Mouse (Mus musculus): Measurements from ENCODE around the gene Gm35315. TPM values are rescaled to one million over a fixed set of nuclear protein-coding genes. Genes with fewer than 3 reads are reported as not detected.
"Not testable (repeated sequence)": the region's sequence is repeated elsewhere in the genome, so short reads cannot be mapped to it uniquely, and the experiment has no call there.

The Gm35315 gene
- polyA plus RNA-seq (2012; rRNA removed) = 0.05 and 0.08 TPM in 2 replicates

- Histone ChIP-seq H3K4me3 (replicated peaks; ENCODE audit: extremely low read depth, low read depth, low read length) (peak within 1 kb of the TSS; percentile 59), H3K4me1 (ENCODE audit: control insufficient read depth, insufficient read depth, low read length) (0 out of 2 replicates have a peak, but pooled peaks cover 2% of the 10 kb centered on the region)
- WGBS = 2% methylated on average over 25 of the region's 25 CpGs
- no peak for TF ChIP-seq CTCF (IDR thresholded peaks at IDR 0.05; ENCODE audit: insufficient read depth, low read length)
- peak; percentile 70; the same call in 1 of the 2 replicates for TF ChIP-seq POLR2A (IDR thresholded peaks at IDR 0.05; ENCODE audit: borderline replicate concordance, extremely low read depth, low read depth, low read length)
- peak; percentile 84 for DNase-seq
Observed at GRCm38 (mm10) chr5:110094030-110094846, at the start of gene Gm35315. TSS of gene Gm35315 (minus strand) at chr5:110094420.

GRCm38 (mm10) chr5:110143007-110143406 is 48.8 kb upstream of the Gm35315 start:
- WGBS = 84% methylated on average over 5 of the region's 5 CpGs
- Histone ChIP-seq H3K4me3 (replicated peaks; ENCODE audit: extremely low read depth, low read depth, low read length) (no peak overlapping the region), H3K4me1 (ENCODE audit: control insufficient read depth, insufficient read depth, low read length) (peaks cover 3% of the 10 kb centered on the region; the same call in 1 of the 2 replicates)
- no peak for DNase-seq
- TF ChIP-seq POLR2A (IDR thresholded peaks at IDR 0.05; ENCODE audit: borderline replicate concordance, extremely low read depth, low read depth, low read length) (no peak), CTCF (IDR thresholded peaks at IDR 0.05; ENCODE audit: insufficient read depth, low read length) (peak; percentile 42)

GRCm38 (mm10) chr5:110142309-110142708 is 48.1 kb upstream of the Gm35315 start:
- 59% methylated on average over 2 of the region's 2 CpGs for WGBS
- Histone ChIP-seq H3K4me1 (ENCODE audit: control insufficient read depth, insufficient read depth, low read length) (peaks cover 3% of the 10 kb centered on the region; the same call in 1 of the 2 replicates), H3K4me3 (replicated peaks; ENCODE audit: extremely low read depth, low read depth, low read length) (no peak overlapping the region)
- DNase-seq = no peak
- no peak for TF ChIP-seq CTCF (IDR thresholded peaks at IDR 0.05; ENCODE audit: insufficient read depth, low read length)
- no peak for TF ChIP-seq POLR2A (IDR thresholded peaks at IDR 0.05; ENCODE audit: borderline replicate concordance, extremely low read depth, low read depth, low read length)

- WGBS = 89% methylated on average over 7 of the region's 7 CpGs
- Histone ChIP-seq H3K4me1 (ENCODE audit: control insufficient read depth, insufficient read depth, low read length) (peaks cover 3% of the 10 kb centered on the region; the same call in 1 of the 2 replicates), H3K4me3 (replicated peaks; ENCODE audit: extremely low read depth, low read depth, low read length) (no peak overlapping the region)
- DNase-seq = no peak
- TF ChIP-seq POLR2A (IDR thresholded peaks at IDR 0.05; ENCODE audit: borderline replicate concordance, extremely low read depth, low read depth, low read length) (no peak), CTCF (IDR thresholded peaks at IDR 0.05; ENCODE audit: insufficient read depth, low read length) (no peak)
Observed at GRCm38 (mm10) chr5:110140424-110140823, 46.2 kb upstream of the Gm35315 start.

- peaks cover 3% of the 10 kb centered on the region; the same call in 1 of the 2 replicates for H3K4me1 ChIP-seq (ENCODE audit: control insufficient read depth, insufficient read depth, low read length)
- DNase-seq = no peak
- 90% methylated on average over 3 of the region's 3 CpGs for WGBS
- no peak for TF ChIP-seq POLR2A (IDR thresholded peaks at IDR 0.05; ENCODE audit: borderline replicate concordance, extremely low read depth, low read depth, low read length)
- no peak for TF ChIP-seq CTCF (IDR thresholded peaks at IDR 0.05; ENCODE audit: insufficient read depth, low read length)
- H3K4me3 ChIP-seq (replicated peaks; ENCODE audit: extremely low read depth, low read depth, low read length) = no peak overlapping the region
Observed at GRCm38 (mm10) chr5:110139325-110139724, 45.1 kb upstream of the Gm35315 start.

- TF ChIP-seq POLR2A (IDR thresholded peaks at IDR 0.05; ENCODE audit: borderline replicate concordance, extremely low read depth, low read depth, low read length) = no peak
- TF ChIP-seq CTCF (IDR thresholded peaks at IDR 0.05; ENCODE audit: insufficient read depth, low read length) = no peak
- DNase-seq = no peak
- WGBS = 97% methylated on average over 3 of the region's 3 CpGs
- peaks cover 2% of the 10 kb centered on the region; the same call in 1 of the 2 replicates for H3K4me1 ChIP-seq (ENCODE audit: control insufficient read depth, insufficient read depth, low read length)
- H3K4me3 ChIP-seq (replicated peaks; ENCODE audit: extremely low read depth, low read depth, low read length) = no peak overlapping the region
Observed at GRCm38 (mm10) chr5:110137816-110138215, 43.6 kb upstream of the Gm35315 start.

GRCm38 (mm10) chr5:110136087-110136464 is 41.9 kb upstream of the Gm35315 start:
- DNase-seq = no peak
- 2% methylated on average over 18 of the region's 18 CpGs for WGBS
- Histone ChIP-seq H3K4me1 (ENCODE audit: control insufficient read depth, insufficient read depth, low read length) (no peaks in the 10 kb centered on the region; the same call in 1 of the 2 replicates), H3K4me3 (replicated peaks; ENCODE audit: extremely low read depth, low read depth, low read length) (peak overlapping the region; percentile 85)
- no peak for TF ChIP-seq POLR2A (IDR thresholded peaks at IDR 0.05; ENCODE audit: borderline replicate concordance, extremely low read depth, low read depth, low read length)
- TF ChIP-seq CTCF (IDR thresholded peaks at IDR 0.05; ENCODE audit: insufficient read depth, low read length) = no peak

GRCm38 (mm10) chr5:110135293-110136086 is 41.3 kb upstream of the Gm35315 start, which contains the start of gene Chfr:
TSS of gene Chfr (plus strand) at chr5:110135842.
- WGBS = 3% methylated on average over 46 of the region's 46 CpGs

GRCm38 (mm10) chr5:110122380-110122779 is 28.2 kb upstream of the Gm35315 start:
- 86% methylated on average over 3 of the region's 3 CpGs for WGBS
- not testable (repeated sequence) for H3K4me1 ChIP-seq (ENCODE audit: control insufficient read depth, insufficient read depth, low read length); H3K4me3 ChIP-seq (replicated peaks; ENCODE audit: extremely low read depth, low read depth, low read length); DNase-seq

More at GRCm38 (mm10) chr5:110135293-110136086, 41.3 kb upstream of the Gm35315 start, which contains the start of gene Chfr:
- H3K4me1 ChIP-seq (ENCODE audit: control insufficient read depth, insufficient read depth, low read length) = no peaks in the 10 kb centered on the region; the same call in 1 of the 2 replicates
- TF ChIP-seq POLR2A (IDR thresholded peaks at IDR 0.05; ENCODE audit: borderline replicate concordance, extremely low read depth, low read depth, low read length) = peak; percentile 69; the same call in 1 of the 2 replicates
- no peak for TF ChIP-seq CTCF (IDR thresholded peaks at IDR 0.05; ENCODE audit: insufficient read depth, low read length)
- DNase-seq = peak; percentile 99
- H3K4me3 ChIP-seq (replicated peaks; ENCODE audit: extremely low read depth, low read depth, low read length) = peak within 1 kb of the TSS; percentile 85
